Mouse (Mus musculus) midbrain, embryonic 13.5 days (tissue): Measurements from ENCODE around the gene Zfp467. TPM values are rescaled to one million over a fixed set of nuclear protein-coding genes. Genes with fewer than 3 reads are reported as not detected.

Experiments
- ATAC-seq: fragments of 200-750 bp; cut with Nextera tagmentation; 2 replicates; pipeline ENCODE4 v1.8.0; 2017; ENCODE audit warnings: mild to moderate bottlenecking, moderate TSS enrichment, moderate library complexity
- H3K27ac ChIP-seq: fragments of 300-500 bp; sonication (generic); 2 replicates; pipeline ENCODE4 v1.5.1; 2015; ENCODE audit warnings: inconsistent platforms, mild to moderate bottlenecking, moderate library complexity
- H3K27me3 ChIP-seq: fragments of 300-500 bp; sonication (generic); 2 replicates; pipeline ENCODE4 v1.6.1; 2015; ENCODE audit warnings: mild to moderate bottlenecking, inconsistent platforms
- H3K36me3 ChIP-seq: fragments of 300-500 bp; sonication (generic); 2 replicates; pipeline ENCODE4 v1.6.1; 2015; ENCODE audit warnings: mild to moderate bottlenecking, inconsistent platforms
- H3K4me1 ChIP-seq: fragments of 300-500 bp; sonication (generic); replicated peaks from 2 replicates; pipeline ENCODE4 v1.6.1; 2015; ENCODE audit warnings: inconsistent platforms
- H3K4me2 ChIP-seq: fragments of 300-500 bp; sonication (generic); replicated peaks from 2 replicates; pipeline ENCODE4 v1.6.1; 2015; ENCODE audit warnings: moderate library complexity, mild to moderate bottlenecking, inconsistent platforms
- H3K4me3 ChIP-seq: fragments of 300-500 bp; sonication (generic); replicated peaks from 2 replicates; pipeline ENCODE4 v1.5.1; 2015; ENCODE audit warnings: mild to moderate bottlenecking, inconsistent platforms
- H3K9ac ChIP-seq: fragments of 300-500 bp; sonication (generic); replicated peaks from 2 replicates; pipeline ENCODE4 v1.6.1; 2015; ENCODE audit warnings: mild to moderate bottlenecking, inconsistent platforms
- H3K9me3 ChIP-seq: fragments of 300-500 bp; sonication (generic); 2 replicates; pipeline ENCODE4 v1.6.1; 2016; ENCODE audit warnings: mild to moderate bottlenecking, inconsistent platforms
- WGBS: fragments of 180-500 bp; shearing (Covaris S2); methylation state at CpG from one replicate; pipeline ENCODE4 v1.1.7; 2015; 5-methylcytosine and 5-hydroxymethylcytosine counted together
- polyA plus RNA-seq: library from polyadenylated mRNA; unstranded; fragments of >200 nt; fragmentation: Nextera tagmentation; extraction: Ambion mirVana; gene quantifications from 2 replicates; pipeline ENCODE4 v1.2.1, GENCODE M21; 2015

The Zfp467 gene
- polyA plus RNA-seq: 23.6 and 24.3 TPM in 2 replicates

GRCm38 (mm10) chr6:48445181-48446101 lies at the start of gene Zfp467:
TSS of gene Zfp467 (minus strand) at chr6:48445825.
- Histone ChIP-seq H3K4me3 (peak within 1 kb of the TSS; percentile 80), H3K4me2 (peak within 1 kb of the TSS; percentile 95), H3K9ac (peak within 1 kb of the TSS; percentile 87), H3K4me1 (peaks cover 27% of the 10 kb centered on the region), H3K27me3 (peaks cover 6% of the 10 kb centered on the region; the same call in 1 of the 2 replicates), H3K9me3 (no peaks in the 10 kb centered on the region), H3K27ac (peak within 1 kb of the TSS; percentile 80), H3K36me3 (peaks cover 14% of the 10 kb centered on the region)
- peak; percentile 40 for ATAC-seq
- WGBS: under 1% methylated on average over 65 of the region's 65 CpGs

- Histone ChIP-seq H3K4me2 (no peak overlapping the region), H3K4me3 (no peak overlapping the region), H3K27me3 (no peaks in the 10 kb centered on the region), H3K4me1 (peaks cover 3% of the 10 kb centered on the region), H3K27ac (no peak overlapping the region), H3K9me3 (no peaks in the 10 kb centered on the region), H3K9ac (no peak overlapping the region), H3K36me3 (no peaks in the 10 kb centered on the region)
- ATAC-seq: no peak
- WGBS: 11% methylated on average over 8 of the region's 8 CpGs
Observed at GRCm38 (mm10) chr6:48493136-48493730, 47.6 kb upstream of the Zfp467 start.

GRCm38 (mm10) chr6:48491361-48491760 lies 45.7 kb upstream of the Zfp467 start:
- Histone ChIP-seq H3K4me1 (peaks cover 11% of the 10 kb centered on the region), H3K4me2 (no peak overlapping the region), H3K27me3 (no peaks in the 10 kb centered on the region), H3K4me3 (no peak overlapping the region), H3K36me3 (no peaks in the 10 kb centered on the region), H3K9me3 (no peaks in the 10 kb centered on the region), H3K27ac (no peak overlapping the region), H3K9ac (no peak overlapping the region)
- WGBS: 78% methylated on average over 9 of the region's 9 CpGs
- no peak for ATAC-seq

- H3K27me3 ChIP-seq: no peaks in the 10 kb centered on the region
- 83% methylated on average over 3 of the region's 3 CpGs for WGBS
- no peak for ATAC-seq
- H3K36me3 ChIP-seq: no peaks in the 10 kb centered on the region
- no peak overlapping the region for H3K27ac ChIP-seq
- no peak overlapping the region for H3K4me2 ChIP-seq
- no peak overlapping the region for H3K9ac ChIP-seq
- peaks cover 11% of the 10 kb centered on the region for H3K4me1 ChIP-seq
- H3K9me3 ChIP-seq: no peaks in the 10 kb centered on the region
- no peak overlapping the region for H3K4me3 ChIP-seq
Observed at GRCm38 (mm10) chr6:48489741-48490140, 44.1 kb upstream of the Zfp467 start.

- WGBS: 12% methylated on average over 25 of the region's 25 CpGs
- Histone ChIP-seq H3K4me1 (peaks cover 11% of the 10 kb centered on the region), H3K27ac (no peak overlapping the region), H3K9ac (peak overlapping the region; percentile 37; the same call in 1 of the 2 replicates), H3K27me3 (no peaks in the 10 kb centered on the region), H3K4me3 (0 out of 2 replicates have a peak overlapping the region, but pooled peaks have one; percentile 2), H3K36me3 (no peaks in the 10 kb centered on the region), H3K9me3 (no peaks in the 10 kb centered on the region), H3K4me2 (peak overlapping the region; percentile 41)
- peak; percentile 37; the same call in 1 of the 2 replicates for ATAC-seq
Observed at GRCm38 (mm10) chr6:48487747-48488725, 42.4 kb upstream of the Zfp467 start.

- Histone ChIP-seq H3K27ac (no peak overlapping the region), H3K4me1 (peaks cover 5% of the 10 kb centered on the region; the same call in 1 of the 2 replicates), H3K4me2 (no peak overlapping the region), H3K9me3 (no peaks in the 10 kb centered on the region), H3K36me3 (no peaks in the 10 kb centered on the region), H3K27me3 (no peaks in the 10 kb centered on the region), H3K4me3 (no peak overlapping the region), H3K9ac (no peak overlapping the region)
- WGBS: 60% methylated on average over 5 of the region's 5 CpGs
- ATAC-seq: no peak
Observed at GRCm38 (mm10) chr6:48482501-48482900, 36.9 kb upstream of the Zfp467 start.

- H3K4me2 ChIP-seq: no peak overlapping the region
- no peak for ATAC-seq
- H3K9ac ChIP-seq: no peak overlapping the region
- H3K36me3 ChIP-seq: no peaks in the 10 kb centered on the region
- WGBS: 87% methylated on average over 4 of the region's 4 CpGs
- H3K4me3 ChIP-seq: no peak overlapping the region
- H3K27ac ChIP-seq: no peak overlapping the region
- H3K9me3 ChIP-seq: no peaks in the 10 kb centered on the region
- H3K27me3 ChIP-seq: no peaks in the 10 kb centered on the region
- 0 out of 2 replicates have a peak, but pooled peaks cover 2% of the 10 kb centered on the region for H3K4me1 ChIP-seq
Observed at GRCm38 (mm10) chr6:48478446-48478845, 32.8 kb upstream of the Zfp467 start.

- 88% methylated on average over 2 of the region's 2 CpGs for WGBS
- no peaks in the 10 kb centered on the region for H3K36me3 ChIP-seq
- no peaks in the 10 kb centered on the region for H3K9me3 ChIP-seq
- no peak overlapping the region for H3K27ac ChIP-seq
- H3K27me3 ChIP-seq: no peaks in the 10 kb centered on the region
- no peak for ATAC-seq
- H3K4me1 ChIP-seq: no peaks in the 10 kb centered on the region
- H3K4me2 ChIP-seq: no peak overlapping the region
- H3K4me3 ChIP-seq: no peak overlapping the region
- H3K9ac ChIP-seq: no peak overlapping the region
Observed at GRCm38 (mm10) chr6:48470739-48471138, 25.1 kb upstream of the Zfp467 start.

- no peak overlapping the region for H3K4me3 ChIP-seq
- H3K9me3 ChIP-seq: no peaks in the 10 kb centered on the region
- H3K9ac ChIP-seq: no peak overlapping the region
- WGBS: 84% methylated on average over 7 of the region's 7 CpGs
- H3K27me3 ChIP-seq: no peaks in the 10 kb centered on the region
- no peak overlapping the region for H3K4me2 ChIP-seq
- no peaks in the 10 kb centered on the region for H3K36me3 ChIP-seq
- H3K27ac ChIP-seq: no peak overlapping the region
- no peak for ATAC-seq
- no peaks in the 10 kb centered on the region for H3K4me1 ChIP-seq
Observed at GRCm38 (mm10) chr6:48467490-48467889, 21.9 kb upstream of the Zfp467 start.

- Histone ChIP-seq H3K4me3 (no peak overlapping the region), H3K9me3 (no peaks in the 10 kb centered on the region), H3K9ac (no peak overlapping the region), H3K4me2 (no peak overlapping the region), H3K27me3 (no peaks in the 10 kb centered on the region), H3K36me3 (no peaks in the 10 kb centered on the region), H3K27ac (no peak overlapping the region), H3K4me1 (no peaks in the 10 kb centered on the region)
- 28% methylated on average over 6 of the region's 6 CpGs for WGBS
- ATAC-seq: no peak
Observed at GRCm38 (mm10) chr6:48466715-48467114, 21.1 kb upstream of the Zfp467 start.

GRCm38 (mm10) chr6:48464966-48465679 lies 19.5 kb upstream of the Zfp467 start:
- 92% methylated on average over 13 of the region's 13 CpGs for whole genome bisulfite sequencing
- Histone ChIP-seq H3K27me3 (no peaks in the 10 kb centered on the region), H3K27ac (no peak overlapping the region), H3K4me1 (no peaks in the 10 kb centered on the region), H3K36me3 (no peaks in the 10 kb centered on the region), H3K9me3 (no peaks in the 10 kb centered on the region), H3K9ac (no peak overlapping the region), H3K4me2 (no peak overlapping the region), H3K4me3 (no peak overlapping the region)
- no peak for ATAC-seq
